8 mouse cellular contexts compared by ENCODE assay signal in genomic region chr16:5131251-5131922, GRCm38 (mm10). TPM values are rescaled to one million over a fixed set of nuclear protein-coding genes. Genes with fewer than 3 reads are reported as not detected.
DNase-seq lines count a peak whose midpoint lies in the region; ATAC-seq lines count a peak whose summit lies in the region.

No protein-coding gene starts in this region.

- H3K9ac ChIP-seq in forebrain, embryonic 12.5 days: no peak overlapping the region
- no peak overlapping the region for H3K9ac ChIP-seq in forebrain, embryonic 13.5 days
- no peak overlapping the region for H3K9ac ChIP-seq in midbrain, embryonic 15.5 days
- no peak overlapping the region for H3K9ac ChIP-seq in neural tube, embryonic 15.5 days (replicated peaks)

- peaks cover 8% of the 10 kb centered on the region for H3K4me1 ChIP-seq in forebrain, embryonic 12.5 days
- H3K4me1 ChIP-seq in forebrain, embryonic 13.5 days: peaks cover 13% of the 10 kb centered on the region
- H3K4me1 ChIP-seq in midbrain, embryonic 10.5 days: peaks cover 17% of the 10 kb centered on the region
- peaks cover 11% of the 10 kb centered on the region for H3K4me1 ChIP-seq in midbrain, embryonic 15.5 days
- peaks cover 14% of the 10 kb centered on the region for H3K4me1 ChIP-seq in limb, embryonic 10.5 days
- peaks cover 14% of the 10 kb centered on the region for H3K4me1 ChIP-seq in neural tube, embryonic 15.5 days

- no peak overlapping the region for H3K27ac ChIP-seq in forebrain, embryonic 12.5 days
- H3K27ac ChIP-seq in forebrain, embryonic 13.5 days: no peak overlapping the region
- no peak overlapping the region for H3K27ac ChIP-seq in midbrain, embryonic 10.5 days (replicated peaks)
- H3K27ac ChIP-seq in midbrain, embryonic 15.5 days: no peak overlapping the region
- no peak overlapping the region for H3K27ac ChIP-seq in limb, embryonic 10.5 days
- no peak overlapping the region for H3K27ac ChIP-seq in neural tube, embryonic 15.5 days (replicated peaks)

- H3K9me3 ChIP-seq in forebrain, embryonic 12.5 days: no peaks in the 10 kb centered on the region
- no peaks in the 10 kb centered on the region for H3K9me3 ChIP-seq in forebrain, embryonic 13.5 days (replicated peaks)
- H3K9me3 ChIP-seq in midbrain, embryonic 10.5 days (replicated peaks): no peaks in the 10 kb centered on the region
- H3K9me3 ChIP-seq in midbrain, embryonic 15.5 days: no peaks in the 10 kb centered on the region
- H3K9me3 ChIP-seq in limb, embryonic 10.5 days (replicated peaks): no peaks in the 10 kb centered on the region
- H3K9me3 ChIP-seq in neural tube, embryonic 15.5 days (replicated peaks): no peaks in the 10 kb centered on the region

- no peak for DNase-seq in midbrain, embryonic 10.5 days (ENCODE audit: low spot score)
- no peak for DNase-seq in limb, embryonic 10.5 days (ENCODE audit: low spot score)
- DNase-seq in ovary, adult 18-20 months (ENCODE audit: low spot score): no peak
- no peak for DNase-seq in spleen, postnatal 10 days (ENCODE audit: low spot score in 2 of 2)

- 2% methylated on average over 25 of the region's 25 CpGs for WGBS in forebrain, embryonic 12.5 days
- 3% methylated on average over 25 of the region's 25 CpGs for WGBS in forebrain, embryonic 13.5 days
- WGBS in midbrain, embryonic 10.5 days: 4% methylated on average over 25 of the region's 25 CpGs
- WGBS in midbrain, embryonic 15.5 days: 3% methylated on average over 25 of the region's 25 CpGs
- 3% methylated on average over 25 of the region's 25 CpGs for WGBS in limb, embryonic 10.5 days
- WGBS in neural tube, embryonic 15.5 days: 1% methylated on average over 25 of the region's 25 CpGs

- peaks cover 86% of the 10 kb centered on the region for H3K27me3 ChIP-seq in forebrain, embryonic 12.5 days
- peaks cover 76% of the 10 kb centered on the region for H3K27me3 ChIP-seq in forebrain, embryonic 13.5 days
- peaks cover 79% of the 10 kb centered on the region for H3K27me3 ChIP-seq in midbrain, embryonic 10.5 days (ENCODE audit: low read depth, poor library complexity, severe bottlenecking)
- H3K27me3 ChIP-seq in midbrain, embryonic 15.5 days (replicated peaks): peaks cover 50% of the 10 kb centered on the region
- H3K27me3 ChIP-seq in limb, embryonic 10.5 days (ENCODE audit: low read depth, poor library complexity, severe bottlenecking): peaks cover 86% of the 10 kb centered on the region
- peaks cover 76% of the 10 kb centered on the region for H3K27me3 ChIP-seq in neural tube, embryonic 15.5 days (replicated peaks)

- H3K4me3 ChIP-seq in forebrain, embryonic 12.5 days (replicated peaks): peak overlapping the region; percentile 33
- no peak overlapping the region for H3K4me3 ChIP-seq in forebrain, embryonic 13.5 days
- peak overlapping the region; percentile 50; the same call in 1 of the 2 replicates for H3K4me3 ChIP-seq in midbrain, embryonic 10.5 days
- H3K4me3 ChIP-seq in midbrain, embryonic 15.5 days: no peak overlapping the region; the same call in 1 of the 2 replicates
- H3K4me3 ChIP-seq in limb, embryonic 10.5 days: peak overlapping the region; percentile 52
- H3K4me3 ChIP-seq in neural tube, embryonic 15.5 days (replicated peaks): peak overlapping the region; percentile 34; the same call in 1 of the 2 replicates

- H3K36me3 ChIP-seq in forebrain, embryonic 12.5 days (replicated peaks): no peaks in the 10 kb centered on the region
- H3K36me3 ChIP-seq in forebrain, embryonic 13.5 days (ENCODE audit: poor library complexity, severe bottlenecking): no peaks in the 10 kb centered on the region
- H3K36me3 ChIP-seq in midbrain, embryonic 10.5 days: no peaks in the 10 kb centered on the region
- no peaks in the 10 kb centered on the region for H3K36me3 ChIP-seq in midbrain, embryonic 15.5 days (replicated peaks)
- no peaks in the 10 kb centered on the region for H3K36me3 ChIP-seq in limb, embryonic 10.5 days
- H3K36me3 ChIP-seq in neural tube, embryonic 15.5 days: no peaks in the 10 kb centered on the region

- H3K4me2 ChIP-seq in forebrain, embryonic 12.5 days: no peak overlapping the region
- no peak overlapping the region for H3K4me2 ChIP-seq in forebrain, embryonic 13.5 days
- no peak overlapping the region for H3K4me2 ChIP-seq in midbrain, embryonic 15.5 days
- H3K4me2 ChIP-seq in neural tube, embryonic 15.5 days: peak overlapping the region; percentile 60

- ATAC-seq in forebrain, embryonic 12.5 days (ENCODE audit: low FRiP score): no peak
- no peak for ATAC-seq in forebrain, embryonic 13.5 days
- no peak for ATAC-seq in midbrain, embryonic 15.5 days (replicated peaks)
- no peak for ATAC-seq in neural tube, embryonic 15.5 days (ENCODE audit: low FRiP score)

RNA-seq across cellular contexts. Expression of gene Ppl, which starts 0.8 kb away (rescaled TPM):
- 0.47 and 1.1 TPM in 2 replicates for polyA plus RNA-seq in forebrain, embryonic 12.5 days (2016; fragmentation: Nextera tagmentation; extraction: Ambion mirVana)
- 0.13 TPM in 2 replicates for polyA plus RNA-seq in forebrain, embryonic 13.5 days (2015; fragmentation: Nextera tagmentation; extraction: Ambion mirVana)
- 0.68 and 0.82 TPM in 2 replicates for polyA plus RNA-seq in midbrain, embryonic 10.5 days (2016; fragmentation: Nextera tagmentation; extraction: Ambion mirVana)
- 0.09 and 0.39 TPM in 2 replicates for polyA plus RNA-seq in midbrain, embryonic 15.5 days (2015; fragmentation: Nextera tagmentation; extraction: Ambion mirVana)
- 2.3 and 3.0 TPM in 2 replicates for polyA plus RNA-seq in limb, embryonic 10.5 days (2016; fragmentation: Nextera tagmentation; extraction: Ambion mirVana)
- polyA plus RNA-seq in neural tube, embryonic 15.5 days (2015; fragmentation: Nextera tagmentation; extraction: Ambion mirVana): 0.35 and 1.0 TPM in 2 replicates

RNA-seq across cellular contexts. Expression of gene Sec14l5, which starts 15.5 kb away (rescaled TPM):
- polyA plus RNA-seq in forebrain, embryonic 12.5 days (2016; fragmentation: Nextera tagmentation; extraction: Ambion mirVana): 0.28 and 0.33 TPM in 2 replicates
- polyA plus RNA-seq in forebrain, embryonic 13.5 days (2015; fragmentation: Nextera tagmentation; extraction: Ambion mirVana): 0.10 and 0.18 TPM in 2 replicates
- polyA plus RNA-seq in midbrain, embryonic 10.5 days (2016; fragmentation: Nextera tagmentation; extraction: Ambion mirVana): 0.14 and 0.31 TPM in 2 replicates
- polyA plus RNA-seq in midbrain, embryonic 15.5 days (2015; fragmentation: Nextera tagmentation; extraction: Ambion mirVana): 0.60 and 0.83 TPM in 2 replicates
- polyA plus RNA-seq in limb, embryonic 10.5 days (2016; fragmentation: Nextera tagmentation; extraction: Ambion mirVana): 0.04 TPM in 1 of 2 replicates, not detected in the other
- 0.33 and 0.34 TPM in 2 replicates for polyA plus RNA-seq in neural tube, embryonic 15.5 days (2015; fragmentation: Nextera tagmentation; extraction: Ambion mirVana)

Comparison
In these comparisons a context has a peak if more than half of its experiments do, and no peak if none do; other contexts are left out.
1. H3K4me3 ChIP-seq: peak in forebrain, embryonic 12.5 days (single experiment), midbrain, embryonic 10.5 days (single experiment), limb, embryonic 10.5 days (single experiment) and neural tube, embryonic 15.5 days (single experiment); none in forebrain, embryonic 13.5 days (single experiment) and midbrain, embryonic 15.5 days (single experiment).